Comparison of ENCODE assay signal across 21 mouse cellular contexts in the genomic region with DNA sequence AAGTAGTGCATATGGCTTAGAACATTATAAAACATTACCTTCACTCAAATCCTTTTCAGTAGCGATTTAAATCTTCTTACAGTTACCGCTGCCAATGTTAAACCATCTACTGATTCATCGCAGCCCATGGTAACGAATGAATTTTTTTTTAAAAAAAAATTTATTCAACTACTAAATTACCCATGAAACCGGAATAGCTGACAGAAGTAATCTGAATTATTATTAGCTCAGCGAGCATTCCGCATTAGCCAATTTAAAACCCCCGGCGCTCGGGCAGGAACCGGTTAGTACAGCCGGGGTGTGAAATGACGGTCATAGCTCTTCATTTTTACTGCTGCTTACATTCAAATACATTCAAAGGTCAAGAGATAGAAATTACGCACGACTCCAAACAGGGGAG.
DNase-seq lines count a peak whose midpoint lies in the region; ATAC-seq and TF ChIP-seq lines count a peak whose summit lies in the region.
"Had no signal": no experiment of that assay in that cellular context is flagged by ENCODE, and none has a peak within 500 bp of the region (broad histone marks: within the 10 kb centered on the region; RNA-seq: fewer than 3 reads in every experiment).

No protein-coding gene starts in this region.

- H3K4me2 ChIP-seq in forebrain, embryonic 14.5 days (ENCODE audit: low read length) = no peak overlapping the region
- no peak overlapping the region for H3K4me2 ChIP-seq in forebrain, embryonic 12.5 days
- H3K4me2 ChIP-seq in midbrain, embryonic 13.5 days (replicated peaks) = no peak overlapping the region
- no peak overlapping the region for H3K4me2 ChIP-seq in midbrain, embryonic 11.5 days
- no peak overlapping the region; the same call in 1 of the 2 replicates for H3K4me2 ChIP-seq in forebrain, embryonic 16.5 days (ENCODE audit: low read length)
- no peak overlapping the region for H3K4me2 ChIP-seq in midbrain, postnatal 0 days (ENCODE audit: low read depth, low read length, poor library complexity, severe bottlenecking)
- H3K4me2 ChIP-seq: embryonic facial prominence, embryonic 12.5 days; heart, embryonic 15.5 days; limb, embryonic 13.5 days; liver, embryonic 12.5 days had no signal

- H3K4me1 ChIP-seq in forebrain, embryonic 14.5 days (ENCODE audit: control insufficient read depth, insufficient read depth, low read length) = peaks cover 38% of the 10 kb centered on the region
- H3K4me1 ChIP-seq in forebrain, embryonic 12.5 days = peaks cover 63% of the 10 kb centered on the region
- H3K4me1 ChIP-seq in midbrain, embryonic 13.5 days (replicated peaks) = peaks cover 70% of the 10 kb centered on the region
- H3K4me1 ChIP-seq in midbrain, embryonic 11.5 days (ENCODE audit: control insufficient read depth, insufficient read depth, low read length) = peaks cover 28% of the 10 kb centered on the region
- H3K4me1 ChIP-seq in forebrain, embryonic 16.5 days (replicated peaks; ENCODE audit: control insufficient read depth, insufficient read depth, low read length) = peaks cover 61% of the 10 kb centered on the region
- peaks cover 11% of the 10 kb centered on the region; the same call in 1 of the 2 replicates for H3K4me1 ChIP-seq in midbrain, postnatal 0 days (ENCODE audit: insufficient read depth, low read length)

- no peaks in the 10 kb centered on the region for H3K36me3 ChIP-seq in forebrain, embryonic 14.5 days (ENCODE audit: control insufficient read depth, insufficient read depth, low read length)
- no peaks in the 10 kb centered on the region for H3K36me3 ChIP-seq in forebrain, embryonic 12.5 days (replicated peaks)
- 0 out of 2 replicates have a peak, but pooled peaks cover 5% of the 10 kb centered on the region for H3K36me3 ChIP-seq in midbrain, embryonic 13.5 days
- no peaks in the 10 kb centered on the region for H3K36me3 ChIP-seq in midbrain, embryonic 11.5 days (ENCODE audit: control insufficient read depth, insufficient read depth, low read length)
- H3K36me3 ChIP-seq in forebrain, embryonic 16.5 days (ENCODE audit: control insufficient read depth, insufficient read depth) = no peaks in the 10 kb centered on the region
- H3K36me3 ChIP-seq in midbrain, postnatal 0 days (ENCODE audit: insufficient read depth, low read length) = no peaks in the 10 kb centered on the region
- H3K36me3 ChIP-seq: embryonic facial prominence, embryonic 12.5 days; heart, embryonic 15.5 days; limb, embryonic 13.5 days; liver, embryonic 12.5 days had no signal

- no peaks in the 10 kb centered on the region for H3K9me3 ChIP-seq in forebrain, embryonic 14.5 days (replicated peaks; ENCODE audit: control insufficient read depth, low read length)
- H3K9me3 ChIP-seq in forebrain, embryonic 12.5 days = 0 out of 2 replicates have a peak, but pooled peaks cover 2% of the 10 kb centered on the region
- H3K9me3 ChIP-seq in midbrain, embryonic 13.5 days = no peaks in the 10 kb centered on the region
- H3K9me3 ChIP-seq in midbrain, embryonic 11.5 days (ENCODE audit: control insufficient read depth, low read length) = no peaks in the 10 kb centered on the region
- no peaks in the 10 kb centered on the region for H3K9me3 ChIP-seq in forebrain, embryonic 16.5 days (ENCODE audit: control insufficient read depth, low read length)
- H3K9me3 ChIP-seq in midbrain, postnatal 0 days (ENCODE audit: low read length) = no peaks in the 10 kb centered on the region
- H3K9me3 ChIP-seq: embryonic facial prominence, embryonic 12.5 days; heart, embryonic 15.5 days; liver, embryonic 12.5 days had no signal

- H3K27me3 ChIP-seq in forebrain, embryonic 14.5 days (replicated peaks; ENCODE audit: control insufficient read depth, insufficient read depth, low read length) = no peaks in the 10 kb centered on the region
- H3K27me3 ChIP-seq in forebrain, embryonic 12.5 days = peaks cover 5% of the 10 kb centered on the region
- H3K27me3 ChIP-seq in midbrain, embryonic 13.5 days = no peaks in the 10 kb centered on the region
- no peaks in the 10 kb centered on the region for H3K27me3 ChIP-seq in midbrain, embryonic 11.5 days (ENCODE audit: control insufficient read depth, insufficient read depth, low read length)
- H3K27me3 ChIP-seq in forebrain, embryonic 16.5 days (replicated peaks; ENCODE audit: control insufficient read depth, insufficient read depth, low read length) = no peaks in the 10 kb centered on the region
- H3K27me3 ChIP-seq in midbrain, postnatal 0 days (ENCODE audit: insufficient read depth, low read length) = no peaks in the 10 kb centered on the region

- no peak for ATAC-seq in forebrain, embryonic 14.5 days
- ATAC-seq in forebrain, embryonic 12.5 days (ENCODE audit: low FRiP score) = no peak
- no peak for ATAC-seq in midbrain, embryonic 13.5 days
- ATAC-seq in midbrain, embryonic 11.5 days (ENCODE audit: low FRiP score) = no peak
- ATAC-seq in forebrain, embryonic 16.5 days = peak; percentile 11; the same call in 1 of the 2 replicates
- ATAC-seq in midbrain, postnatal 0 days (ENCODE audit: low FRiP score) = no peak
- ATAC-seq: liver, embryonic 12.5 days had no signal

- 44% methylated on average over 15 of the region's 15 CpGs for WGBS in forebrain, embryonic 14.5 days
- 72% methylated on average over 15 of the region's 15 CpGs for WGBS in forebrain, embryonic 12.5 days
- 54% methylated on average over 15 of the region's 15 CpGs for WGBS in midbrain, embryonic 13.5 days
- WGBS in midbrain, embryonic 11.5 days = 90% methylated on average over 15 of the region's 15 CpGs
- WGBS in forebrain, embryonic 16.5 days = 30% methylated on average over 15 of the region's 15 CpGs
- 39% methylated on average over 15 of the region's 15 CpGs for WGBS in midbrain, postnatal 0 days

- H3K4me3 ChIP-seq in forebrain, embryonic 14.5 days (ENCODE audit: low read depth, low read length) = no peak overlapping the region
- no peak overlapping the region for H3K4me3 ChIP-seq in forebrain, embryonic 12.5 days (replicated peaks)
- H3K4me3 ChIP-seq in midbrain, embryonic 13.5 days (replicated peaks) = no peak overlapping the region
- H3K4me3 ChIP-seq in midbrain, embryonic 11.5 days (ENCODE audit: low read depth, low read length) = no peak overlapping the region
- H3K4me3 ChIP-seq in forebrain, embryonic 16.5 days (replicated peaks; ENCODE audit: low read length) = no peak overlapping the region
- H3K4me3 ChIP-seq in midbrain, postnatal 0 days (ENCODE audit: low read depth, low read length) = no peak overlapping the region
- H3K4me3 ChIP-seq: embryonic facial prominence, embryonic 12.5 days; heart, embryonic 15.5 days; limb, embryonic 13.5 days; liver, embryonic 12.5 days had no signal

- no peak for TF ChIP-seq CTCF in midbrain, postnatal 0 days (IDR thresholded peaks at IDR 0.05)

- no peak overlapping the region for H3K9ac ChIP-seq in forebrain, embryonic 14.5 days (ENCODE audit: low read length)
- H3K9ac ChIP-seq in forebrain, embryonic 12.5 days = no peak overlapping the region
- no peak overlapping the region for H3K9ac ChIP-seq in midbrain, embryonic 13.5 days (replicated peaks)
- H3K9ac ChIP-seq in midbrain, embryonic 11.5 days (ENCODE audit: low read length) = no peak overlapping the region
- H3K9ac ChIP-seq in forebrain, embryonic 16.5 days (replicated peaks; ENCODE audit: low read depth, low read length) = no peak overlapping the region
- no peak overlapping the region for H3K9ac ChIP-seq in midbrain, postnatal 0 days (replicated peaks; ENCODE audit: low read length, poor library complexity, severe bottlenecking)
- H3K9ac ChIP-seq: embryonic facial prominence, embryonic 12.5 days; heart, embryonic 15.5 days; limb, embryonic 13.5 days; liver, embryonic 12.5 days had no signal

- H3K27ac ChIP-seq in forebrain, embryonic 14.5 days (ENCODE audit: low read depth, low read length) = peak overlapping the region; percentile 86
- H3K27ac ChIP-seq in forebrain, embryonic 12.5 days = no peak overlapping the region; the same call in 1 of the 2 replicates
- H3K27ac ChIP-seq in midbrain, embryonic 13.5 days = peak overlapping the region; percentile 76
- no peak overlapping the region for H3K27ac ChIP-seq in midbrain, embryonic 11.5 days (ENCODE audit: low read depth, low read length)
- peak overlapping the region; percentile 93 for H3K27ac ChIP-seq in forebrain, embryonic 16.5 days (ENCODE audit: low read length)
- 0 out of 2 replicates have a peak overlapping the region, but pooled peaks have one; percentile 18 for H3K27ac ChIP-seq in midbrain, postnatal 0 days (ENCODE audit: low read depth, low read length)
- H3K27ac ChIP-seq: embryonic facial prominence, embryonic 12.5 days; heart, embryonic 15.5 days; limb, embryonic 13.5 days; liver, embryonic 12.5 days had no signal

- peak; percentile 63 for DNase-seq in forebrain, embryonic 14.5 days (ENCODE audit: low spot score)
- DNase-seq in midbrain, embryonic 11.5 days (ENCODE audit: low spot score, missing footprints) = no peak
- DNase-seq in midbrain, postnatal 0 days (ENCODE audit: low spot score) = peak; percentile 41
- no peak for DNase-seq in spleen, adult 12 weeks (ENCODE audit: low spot score)
- DNase-seq: adrenal gland, postnatal 10 days; cerebellum, adult 2 months; cerebellum, postnatal 25 days; heart, postnatal 36 days; kidney, adult 9 months; kidney, postnatal 14 days; layer of hippocampus, postnatal 36 days; lung, adult 2 months; thymus, adult 18-20 months; thymus, postnatal 4 days had no signal

Comparison
In these comparisons a context has a peak if more than half of its experiments do, and no peak if none do; other contexts are left out.
1. DNase-seq: peak in forebrain, embryonic 14.5 days (single experiment) and midbrain, postnatal 0 days (single experiment); none in midbrain, embryonic 11.5 days (single experiment) and spleen, adult 12 weeks (single experiment).
2. H3K27ac ChIP-seq: peak in forebrain, embryonic 14.5 days (single experiment), midbrain, embryonic 13.5 days (single experiment), forebrain, embryonic 16.5 days (single experiment) and midbrain, postnatal 0 days (single experiment); none in forebrain, embryonic 12.5 days (single experiment) and midbrain, embryonic 11.5 days (single experiment).